8 mouse cellular contexts compared by ENCODE assay signal in genomic region chr15:99803186-99803644, GRCm38 (mm10). TPM values are rescaled to one million over a fixed set of nuclear protein-coding genes. Genes with fewer than 3 reads are reported as not detected.
DNase-seq lines count a peak whose midpoint lies in the region; ATAC-seq and TF ChIP-seq lines count a peak whose summit lies in the region.

No protein-coding gene starts in this region.

- WGBS in embryonic facial prominence, embryonic 11.5 days, result 19% methylated on average over 6 of the region's 6 CpGs
- 39% methylated on average over 6 of the region's 6 CpGs for WGBS in hindbrain, postnatal 0 days
- WGBS in lung, embryonic 15.5 days, result 8% methylated on average over 6 of the region's 6 CpGs

- no peak overlapping the region for H3K4me3 ChIP-seq in embryonic facial prominence, embryonic 11.5 days (ENCODE audit: low read depth, low read length)
- no peak overlapping the region for H3K4me3 ChIP-seq in hindbrain, postnatal 0 days (ENCODE audit: low read length)
- no peak overlapping the region for H3K4me3 ChIP-seq in lung, embryonic 15.5 days

- no peaks in the 10 kb centered on the region for H3K27me3 ChIP-seq in embryonic facial prominence, embryonic 11.5 days (ENCODE audit: control insufficient read depth, insufficient read depth, low read length)
- no peaks in the 10 kb centered on the region for H3K27me3 ChIP-seq in hindbrain, postnatal 0 days (ENCODE audit: insufficient read depth, low read length)
- no peaks in the 10 kb centered on the region for H3K27me3 ChIP-seq in lung, embryonic 15.5 days

- no peak; the same call in 1 of the 2 replicates for ATAC-seq in embryonic facial prominence, embryonic 11.5 days (replicated peaks; ENCODE audit: insufficient number of reproducible peaks, low FRiP score, low TSS enrichment, low read depth)
- no peak for ATAC-seq in hindbrain, postnatal 0 days
- peak; percentile 77 for ATAC-seq in lung, embryonic 15.5 days (ENCODE audit: borderline replicate concordance, extremely low read depth, low FRiP score, low TSS enrichment)

- DNase-seq in 3134 (ENCODE audit: extremely low read depth, insufficient read length, low spot score) (peak; percentile 70), 416B (ENCODE audit: low read depth) (peak; percentile 96)
- DNase-seq in embryonic facial prominence, embryonic 11.5 days (ENCODE audit: low spot score), result peak; percentile 77
- DNase-seq in hindbrain, postnatal 0 days (ENCODE audit: low spot score), result peak; percentile 14
- DNase-seq in thymus, postnatal 36 days, result peak; percentile 15 to 17
- no peak for DNase-seq in left cerebral cortex, postnatal 10 days (ENCODE audit: extremely low spot score in 1 of 2, low spot score in 2 of 2)
- DNase-seq in layer of hippocampus, postnatal 25 days (ENCODE audit: extremely low spot score in 1 of 2, low spot score in 1 of 2), result no peak

- peak overlapping the region; percentile 1; the same call in 1 of the 2 replicates for H3K27ac ChIP-seq in embryonic facial prominence, embryonic 11.5 days (replicated peaks; ENCODE audit: low read depth, low read length)
- no peak overlapping the region for H3K27ac ChIP-seq in hindbrain, postnatal 0 days
- H3K27ac ChIP-seq in lung, embryonic 15.5 days, result peak overlapping the region; percentile 44

- H3K4me1 ChIP-seq in embryonic facial prominence, embryonic 11.5 days (ENCODE audit: control insufficient read depth, insufficient read depth, low read length), result peaks cover 4% of the 10 kb centered on the region; the same call in 1 of the 2 replicates
- 0 out of 2 replicates have a peak, but pooled peaks cover 3% of the 10 kb centered on the region for H3K4me1 ChIP-seq in hindbrain, postnatal 0 days (ENCODE audit: insufficient read depth, low read length)
- H3K4me1 ChIP-seq in lung, embryonic 15.5 days, result peaks cover 15% of the 10 kb centered on the region

- 0 out of 2 replicates have a peak, but pooled peaks have one; percentile 4 for TF ChIP-seq CTCF in hindbrain, postnatal 0 days (IDR thresholded peaks at IDR 0.05; ENCODE audit: low read depth)

- H3K4me2 ChIP-seq in embryonic facial prominence, embryonic 11.5 days (ENCODE audit: low read depth, low read length), result no peak overlapping the region
- H3K4me2 ChIP-seq in hindbrain, postnatal 0 days (ENCODE audit: low read depth, low read length), result no peak overlapping the region
- no peak overlapping the region for H3K4me2 ChIP-seq in lung, embryonic 15.5 days

- no peak overlapping the region for H3K9ac ChIP-seq in embryonic facial prominence, embryonic 11.5 days (replicated peaks; ENCODE audit: low read length)
- H3K9ac ChIP-seq in hindbrain, postnatal 0 days (replicated peaks; ENCODE audit: low read length), result no peak overlapping the region
- H3K9ac ChIP-seq in lung, embryonic 15.5 days, result no peak overlapping the region

- intact Hi-C loops in left cerebral cortex, postnatal 10 days (cut with DNase I), result no loop called here

- H3K9me3 ChIP-seq in embryonic facial prominence, embryonic 11.5 days (replicated peaks; ENCODE audit: control insufficient read depth, low read length), result no peaks in the 10 kb centered on the region
- no peaks in the 10 kb centered on the region for H3K9me3 ChIP-seq in hindbrain, postnatal 0 days (ENCODE audit: low read length)
- no peaks in the 10 kb centered on the region for H3K9me3 ChIP-seq in lung, embryonic 15.5 days

- H3K36me3 ChIP-seq in embryonic facial prominence, embryonic 11.5 days (replicated peaks; ENCODE audit: control insufficient read depth, insufficient read depth, low read depth, low read length), result peaks cover 7% of the 10 kb centered on the region; the same call in 1 of the 2 replicates
- no peaks in the 10 kb centered on the region; the same call in 1 of the 2 replicates for H3K36me3 ChIP-seq in hindbrain, postnatal 0 days (ENCODE audit: insufficient read depth, low read length)
- peaks cover 41% of the 10 kb centered on the region for H3K36me3 ChIP-seq in lung, embryonic 15.5 days

RNA-seq across cellular contexts. Expression of gene Cers5, which starts 30.5 kb away (rescaled TPM):
- 64.6 and 70.2 TPM in 2 replicates for polyA plus RNA-seq in embryonic facial prominence, embryonic 11.5 days (2014; fragmentation: Nextera tagmentation; extraction: Ambion mirVana)
- total RNA-seq in hindbrain, postnatal 0 days (2014; rRNA removed), result 92.8 and 105 TPM in 2 replicates
- 73.0 and 73.9 TPM in 2 replicates for polyA plus RNA-seq in hindbrain, postnatal 0 days (2015; fragmentation: Nextera tagmentation; extraction: Ambion mirVana)
- 75.3 and 78.0 TPM in 2 replicates for polyA plus RNA-seq in lung, embryonic 15.5 days (2015; fragmentation: Nextera tagmentation; extraction: Ambion mirVana)
- 10 to 100 TPM; 43.6 to 47.2 TPM for total RNA-seq in left cerebral cortex, postnatal 10 days (2021)
- 10 to 100 TPM; 29.0 to 34.0 TPM for total RNA-seq in layer of hippocampus, postnatal 25 days (2021)

Comparison
In these comparisons a context has a peak if more than half of its experiments do, and no peak if none do; other contexts are left out.
1. DNase-seq: peak in 3134 (single experiment), 416B (single experiment), embryonic facial prominence, embryonic 11.5 days (single experiment), hindbrain, postnatal 0 days (single experiment) and thymus, postnatal 36 days (2 of 2); none in left cerebral cortex, postnatal 10 days (0 of 2) and layer of hippocampus, postnatal 25 days (0 of 2).